Mouse (Mus musculus): ENCODE measurements at regions not wholly inside any gene's neighbourhood (a gene's known extent, or its start where the extent isn't known, plus 50 kb on each side); places are given as distances from the start of the nearest gene placed in this dataset.

- DNase-seq (ENCODE audit: low spot score in 2 of 2): no peak
Measured at GRCm38 (mm10) chr16:20802724-20803123, 68.4 kb upstream of the Thpo start.

- DNase-seq (ENCODE audit: low spot score in 2 of 2): no peak
Measured at GRCm38 (mm10) chr16:20800038-20800437, 65.7 kb upstream of the Thpo start.

GRCm38 (mm10) chr16:20798115-20798514 lies 63.8 kb upstream of the Thpo start:
- DNase-seq (ENCODE audit: low spot score in 2 of 2): no peak

GRCm38 (mm10) chr16:20794721-20795120 lies 60.4 kb upstream of the Thpo start:
- DNase-seq (ENCODE audit: low spot score in 2 of 2): no peak
